Mouse (Mus musculus): ENCODE data around the gene Nedd9. TPM values are rescaled to one million over a fixed set of nuclear protein-coding genes. Genes with fewer than 3 reads are reported as not detected.
A peak's percentile ranks its signal among the peaks of the same experiment; 100 is the strongest.

Gene Nedd9
- total and polyA plus RNA-seq, 2 experiments = 2.5 to 3.3 TPM

DNA sequence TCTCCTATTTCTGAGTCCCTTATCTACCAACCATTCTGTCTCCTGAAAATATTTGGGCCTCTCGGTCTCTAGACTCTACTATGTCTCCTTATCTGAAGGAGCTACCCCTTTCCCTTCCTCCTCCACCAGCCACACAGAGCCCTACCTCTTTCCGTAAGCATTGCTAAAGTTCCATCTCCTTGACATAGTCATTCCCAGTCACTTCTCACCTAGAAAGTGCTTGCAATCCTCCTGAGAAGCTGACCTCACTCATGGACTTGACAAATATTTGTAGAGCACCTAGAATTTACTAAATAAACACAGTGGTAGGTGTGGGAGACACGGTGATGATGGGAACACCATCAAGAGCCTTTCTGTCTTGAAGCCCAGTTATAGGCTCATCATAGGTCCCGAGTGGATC is 32.6 kb upstream of the Nedd9 start:
- no peaks in the 10 kb centered on the region for H3K27me3 ChIP-seq (ENCODE audit: control insufficient read depth, insufficient read depth, low read length)
- no peak overlapping the region for H3K9ac ChIP-seq (ENCODE audit: low read depth, low read length)
- no peak overlapping the region for H3K27ac ChIP-seq (replicated peaks; ENCODE audit: insufficient read depth, low read depth, low read length)
- no peak for DNase-seq (ENCODE audit: extremely low read depth, low read depth, low spot score)
- H3K4me1 ChIP-seq (ENCODE audit: control insufficient read depth, insufficient read depth, low read length) = no peaks in the 10 kb centered on the region
- no peaks in the 10 kb centered on the region for H3K79me2 ChIP-seq (ENCODE audit: control insufficient read depth, insufficient read depth, low read length)
- TF ChIP-seq POLR2A (IDR thresholded peaks at IDR 0.05; ENCODE audit: extremely low read depth, insufficient read depth, low read length) (no peak), CTCF (IDR thresholded peaks at IDR 0.05; ENCODE audit: low read depth, low read length) (no peak)
- no peaks in the 10 kb centered on the region for H3K36me3 ChIP-seq (ENCODE audit: control insufficient read depth, insufficient read depth, low read length)
- 66% methylated on average over 4 of the region's 4 CpGs for WGBS
- no peak overlapping the region for H3K4me3 ChIP-seq (ENCODE audit: insufficient read depth, low read depth, low read length)

DNA sequence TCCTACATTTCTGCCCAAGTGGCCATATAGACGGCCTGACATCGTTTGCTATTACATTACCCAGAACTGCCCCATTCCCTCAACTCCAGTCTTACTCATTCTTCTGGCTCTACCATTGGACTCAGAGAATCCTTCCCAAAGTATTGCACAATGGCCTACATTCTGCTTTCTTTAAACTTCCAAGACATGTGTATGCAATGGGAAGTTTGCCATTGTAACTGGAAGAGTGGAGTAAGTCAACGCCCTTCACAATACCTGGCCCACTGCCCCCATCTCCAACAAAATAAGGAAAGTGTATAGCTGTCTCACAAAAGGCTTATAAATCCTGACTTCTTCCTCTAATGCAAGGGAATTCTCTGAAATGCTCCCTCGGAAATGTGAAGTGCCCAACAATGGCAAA is 30.0 kb upstream of the Nedd9 start:
- no peaks in the 10 kb centered on the region for H3K4me1 ChIP-seq (ENCODE audit: control insufficient read depth, insufficient read depth, low read length)
- no peak overlapping the region for H3K4me3 ChIP-seq (ENCODE audit: insufficient read depth, low read depth, low read length)
- H3K36me3 ChIP-seq (ENCODE audit: control insufficient read depth, insufficient read depth, low read length) = no peaks in the 10 kb centered on the region
- H3K27ac ChIP-seq (replicated peaks; ENCODE audit: insufficient read depth, low read depth, low read length) = no peak overlapping the region
- H3K79me2 ChIP-seq (ENCODE audit: control insufficient read depth, insufficient read depth, low read length) = no peaks in the 10 kb centered on the region
- TF ChIP-seq CTCF (IDR thresholded peaks at IDR 0.05; ENCODE audit: low read depth, low read length) = no peak
- no peak for TF ChIP-seq POLR2A (IDR thresholded peaks at IDR 0.05; ENCODE audit: extremely low read depth, insufficient read depth, low read length)
- H3K9ac ChIP-seq (ENCODE audit: low read depth, low read length) = no peak overlapping the region
- 93% methylated on average over 4 of the region's 4 CpGs for WGBS
- H3K27me3 ChIP-seq (ENCODE audit: control insufficient read depth, insufficient read depth, low read length) = no peaks in the 10 kb centered on the region
- no peak for DNase-seq (ENCODE audit: extremely low read depth, low read depth, low spot score)

DNA sequence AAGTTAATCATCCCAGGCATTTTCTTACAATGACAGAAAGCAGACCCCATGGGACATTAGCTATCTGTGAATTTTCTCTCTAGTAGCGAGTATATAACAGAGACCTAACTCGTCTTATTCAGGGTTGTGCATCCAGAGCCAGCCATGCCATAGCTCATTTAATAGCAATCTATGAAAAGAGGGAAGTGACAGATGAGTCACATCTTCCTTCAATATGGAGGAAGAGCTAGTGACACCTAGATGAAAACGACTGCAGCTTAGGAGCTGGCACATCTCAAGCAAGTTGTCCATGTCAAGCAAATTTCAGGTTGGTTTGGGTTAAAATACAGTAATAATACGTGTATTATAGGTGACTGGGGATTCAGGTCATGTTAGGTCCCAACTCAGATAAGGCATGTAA is 28.6 kb upstream of the Nedd9 start:
- WGBS = 84% methylated on average over 4 of the region's 4 CpGs

DNA sequence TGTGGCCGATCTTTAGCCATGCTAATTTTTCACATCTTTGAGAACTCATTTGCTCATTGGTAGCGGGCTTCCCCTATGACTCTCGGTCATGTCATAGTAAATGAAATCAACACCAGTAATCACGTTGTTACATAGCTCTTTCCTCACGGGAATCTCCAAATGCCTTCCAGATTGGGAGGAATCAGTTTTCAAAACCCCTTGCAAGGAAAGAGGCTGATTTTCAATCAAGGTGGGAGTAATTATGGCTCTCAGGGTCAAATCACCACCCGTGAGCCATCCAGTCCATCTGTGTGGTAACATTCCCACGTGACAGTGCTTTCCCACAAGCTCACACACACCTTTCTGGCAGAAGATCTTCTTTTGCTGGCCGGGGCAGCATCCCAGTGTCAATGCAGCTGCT is 27.8 kb upstream of the Nedd9 start:
- Histone ChIP-seq H3K4me3 (ENCODE audit: insufficient read depth, low read depth, low read length) (no peak overlapping the region), H3K27me3 (ENCODE audit: control insufficient read depth, insufficient read depth, low read length) (no peaks in the 10 kb centered on the region), H3K4me1 (ENCODE audit: control insufficient read depth, insufficient read depth, low read length) (no peaks in the 10 kb centered on the region), H3K27ac (replicated peaks; ENCODE audit: insufficient read depth, low read depth, low read length) (no peak overlapping the region), H3K9ac (ENCODE audit: low read depth, low read length) (no peak overlapping the region), H3K79me2 (ENCODE audit: control insufficient read depth, insufficient read depth, low read length) (no peaks in the 10 kb centered on the region), H3K36me3 (ENCODE audit: control insufficient read depth, insufficient read depth, low read length) (no peaks in the 10 kb centered on the region)
- no peak for TF ChIP-seq CTCF (IDR thresholded peaks at IDR 0.05; ENCODE audit: low read depth, low read length)
- TF ChIP-seq POLR2A (IDR thresholded peaks at IDR 0.05; ENCODE audit: extremely low read depth, insufficient read depth, low read length) = no peak
- DNase-seq (ENCODE audit: extremely low read depth, low read depth, low spot score) = no peak
- 93% methylated on average over 8 of the region's 8 CpGs for WGBS

More for the DNA sequence above, 28.6 kb upstream of the Nedd9 start:
- no peak overlapping the region for H3K27ac ChIP-seq (replicated peaks; ENCODE audit: insufficient read depth, low read depth, low read length)
- H3K79me2 ChIP-seq (ENCODE audit: control insufficient read depth, insufficient read depth, low read length) = no peaks in the 10 kb centered on the region
- no peak overlapping the region for H3K4me3 ChIP-seq (ENCODE audit: insufficient read depth, low read depth, low read length)
- H3K9ac ChIP-seq (ENCODE audit: low read depth, low read length) = no peak overlapping the region
- no peak for DNase-seq (ENCODE audit: extremely low read depth, low read depth, low spot score)
- H3K36me3 ChIP-seq (ENCODE audit: control insufficient read depth, insufficient read depth, low read length) = no peaks in the 10 kb centered on the region
- no peak for TF ChIP-seq POLR2A (IDR thresholded peaks at IDR 0.05; ENCODE audit: extremely low read depth, insufficient read depth, low read length)
- no peak for TF ChIP-seq CTCF (IDR thresholded peaks at IDR 0.05; ENCODE audit: low read depth, low read length)
- no peaks in the 10 kb centered on the region for H3K27me3 ChIP-seq (ENCODE audit: control insufficient read depth, insufficient read depth, low read length)
- no peaks in the 10 kb centered on the region for H3K4me1 ChIP-seq (ENCODE audit: control insufficient read depth, insufficient read depth, low read length)

DNA sequence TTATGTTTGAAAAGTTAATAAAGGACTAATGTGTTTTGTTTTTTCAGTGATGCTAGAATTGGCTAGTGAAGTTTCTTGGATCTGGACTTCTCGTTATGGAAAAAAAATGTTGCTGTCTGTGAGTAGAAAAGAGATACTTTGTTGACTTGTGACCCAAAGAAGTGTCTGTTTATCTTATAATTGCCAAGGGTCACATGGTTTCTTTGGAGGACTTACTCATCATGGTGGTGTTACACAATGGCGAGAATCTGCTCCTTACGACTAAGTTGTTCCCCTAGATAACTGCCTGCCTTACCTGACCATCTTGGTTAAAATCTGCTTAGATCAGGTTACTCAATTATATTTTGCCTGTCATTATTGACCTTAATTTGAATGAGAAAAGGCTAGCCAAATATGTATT is 26.3 kb upstream of the Nedd9 start:
- H3K36me3 ChIP-seq (ENCODE audit: control insufficient read depth, insufficient read depth, low read length) = no peaks in the 10 kb centered on the region
- H3K79me2 ChIP-seq (ENCODE audit: control insufficient read depth, insufficient read depth, low read length) = no peaks in the 10 kb centered on the region
- H3K4me1 ChIP-seq (ENCODE audit: control insufficient read depth, insufficient read depth, low read length) = no peaks in the 10 kb centered on the region
- TF ChIP-seq POLR2A (IDR thresholded peaks at IDR 0.05; ENCODE audit: extremely low read depth, insufficient read depth, low read length) (no peak), CTCF (IDR thresholded peaks at IDR 0.05; ENCODE audit: low read depth, low read length) (no peak)
- H3K27ac ChIP-seq (replicated peaks; ENCODE audit: insufficient read depth, low read depth, low read length) = no peak overlapping the region
- 88% methylated on average over 3 of the region's 3 CpGs for WGBS
- H3K9ac ChIP-seq (ENCODE audit: low read depth, low read length) = no peak overlapping the region
- no peaks in the 10 kb centered on the region for H3K27me3 ChIP-seq (ENCODE audit: control insufficient read depth, insufficient read depth, low read length)
- DNase-seq (ENCODE audit: extremely low read depth, low read depth, low spot score) = peak; percentile 10
- H3K4me3 ChIP-seq (ENCODE audit: insufficient read depth, low read depth, low read length) = no peak overlapping the region

DNA sequence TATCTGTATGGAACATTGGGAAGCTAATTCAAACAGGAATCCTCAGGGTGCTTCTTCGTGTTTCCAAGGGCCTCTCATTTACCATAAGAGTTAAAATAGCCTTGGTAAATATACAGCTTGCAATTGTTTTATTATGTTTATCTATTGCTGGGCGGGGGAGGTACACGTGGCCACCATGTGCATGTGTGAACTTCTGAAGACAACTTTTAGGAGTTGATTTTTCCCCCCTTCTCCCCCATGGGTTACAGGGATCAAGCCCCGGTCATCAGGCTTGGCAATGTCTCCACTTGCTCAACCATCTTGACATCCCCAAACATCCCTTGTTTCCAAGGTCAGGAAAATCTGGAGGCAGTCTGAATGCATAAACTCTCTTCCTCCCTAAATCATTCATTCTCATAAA is 25.1 kb upstream of the Nedd9 start:
- Histone ChIP-seq H3K27me3 (ENCODE audit: control insufficient read depth, insufficient read depth, low read length) (no peaks in the 10 kb centered on the region), H3K36me3 (ENCODE audit: control insufficient read depth, insufficient read depth, low read length) (no peaks in the 10 kb centered on the region), H3K4me1 (ENCODE audit: control insufficient read depth, insufficient read depth, low read length) (no peaks in the 10 kb centered on the region), H3K9ac (ENCODE audit: low read depth, low read length) (no peak overlapping the region), H3K4me3 (ENCODE audit: insufficient read depth, low read depth, low read length) (no peak overlapping the region), H3K27ac (replicated peaks; ENCODE audit: insufficient read depth, low read depth, low read length) (no peak overlapping the region), H3K79me2 (ENCODE audit: control insufficient read depth, insufficient read depth, low read length) (no peaks in the 10 kb centered on the region)
- TF ChIP-seq CTCF (IDR thresholded peaks at IDR 0.05; ENCODE audit: low read depth, low read length) = no peak
- TF ChIP-seq POLR2A (IDR thresholded peaks at IDR 0.05; ENCODE audit: extremely low read depth, insufficient read depth, low read length) = no peak
- no peak for DNase-seq (ENCODE audit: extremely low read depth, low read depth, low spot score)
- WGBS = 84% methylated on average over 4 of the region's 4 CpGs
